Mouse (Mus musculus) thymus, postnatal 4 days (tissue): Measurements from ENCODE around the gene Ywhah.
A peak's percentile ranks its signal among the peaks of the same experiment; 100 is the strongest.

ENCODE experiments used
- DNase-seq: peaks from one replicate; pipeline ENCODE4 v3.0.0; 2021

The Ywhah gene

GRCm38 (mm10) chr5:33018561-33019425 is at the start of gene Ywhah:
Gene Ywhah, plus strand, starts transcription at chr5:33018816.
- peak; percentile 98 for DNase-seq

DNA sequence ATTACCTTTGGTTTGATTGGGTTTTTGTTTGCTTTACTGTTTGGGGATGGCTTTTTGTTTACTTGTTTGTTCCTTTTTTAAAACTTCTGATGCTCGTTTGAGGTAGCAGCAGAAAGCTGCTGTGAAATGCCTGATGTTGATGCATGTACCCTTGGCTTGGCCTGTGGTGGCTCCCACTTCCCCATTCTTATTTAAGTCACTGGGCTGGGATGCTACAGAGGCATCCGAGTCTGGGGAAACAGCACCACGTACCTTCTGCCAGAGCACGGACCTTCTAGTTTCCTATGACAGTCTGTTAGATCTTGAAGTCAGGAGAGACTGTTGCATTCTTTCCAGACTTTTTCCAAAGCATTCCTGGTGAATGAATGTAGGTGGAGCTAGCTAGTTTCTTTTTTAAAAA is 42.1 kb upstream of the Ywhah start:
- DNase-seq, result no peak

DNA sequence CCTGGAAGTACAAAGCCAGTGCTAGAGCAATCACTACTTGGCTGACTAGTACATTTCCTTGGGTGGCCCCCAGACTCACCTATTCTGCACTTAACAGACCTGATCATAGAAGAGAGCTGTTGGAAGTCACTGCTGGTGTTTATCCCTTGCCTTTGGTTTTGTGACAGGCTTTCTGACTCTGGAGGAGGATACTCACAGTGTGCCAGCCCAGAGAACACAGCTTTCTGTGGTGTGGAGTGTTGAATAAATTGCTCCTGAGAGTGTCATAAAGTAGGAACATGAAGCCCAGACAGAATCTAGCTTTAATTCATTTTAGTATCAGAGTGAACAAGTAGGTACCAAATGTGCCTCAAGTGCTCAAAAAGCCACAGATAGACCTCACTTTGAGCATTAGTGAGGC is 41.4 kb upstream of the Ywhah start:
- no peak for DNase-seq

DNA sequence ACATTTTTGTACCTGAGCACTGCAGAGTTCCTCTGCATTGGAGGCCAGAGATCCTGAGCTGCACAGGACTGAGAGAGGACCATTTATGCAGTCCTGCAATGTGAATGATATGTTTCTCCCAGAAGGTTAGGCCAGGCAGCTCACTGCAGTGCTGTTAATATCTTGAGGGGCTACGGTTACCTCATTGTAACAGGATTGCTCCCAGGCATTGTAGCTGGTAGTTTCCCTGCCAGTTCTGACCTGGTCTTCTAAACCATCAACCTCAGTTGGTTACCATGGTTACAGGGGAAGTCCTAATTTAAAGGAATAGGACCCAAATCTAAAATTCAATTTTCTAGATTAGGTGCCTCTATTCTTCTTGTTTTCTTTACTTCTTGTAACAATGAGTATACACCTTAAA is 33.2 kb upstream of the Ywhah start:
- DNase-seq, result no peak

DNA sequence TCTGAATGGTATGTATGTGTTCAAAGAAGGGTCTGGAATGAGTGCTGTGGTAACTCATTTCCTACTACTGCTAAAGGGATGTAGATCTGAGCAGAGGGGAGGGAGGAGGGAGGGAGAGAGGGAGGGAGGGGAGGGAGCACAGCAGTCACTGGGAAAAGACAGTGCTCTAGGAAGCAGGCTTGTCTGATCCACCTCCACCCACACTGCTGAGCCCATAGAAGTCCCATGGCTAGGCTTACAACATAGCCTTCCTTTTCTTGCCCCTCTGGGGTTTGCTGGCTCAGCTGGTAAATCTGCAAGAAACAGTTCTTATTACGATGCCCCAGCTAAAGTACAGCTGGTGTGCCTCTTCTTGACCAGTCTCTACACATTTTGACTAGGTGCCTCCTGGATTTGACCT is 30.7 kb upstream of the Ywhah start:
- DNase-seq, result no peak

- no peak for DNase-seq
Measured at GRCm38 (mm10) chr5:32989959-32990640, 28.5 kb upstream of the Ywhah start.

DNA sequence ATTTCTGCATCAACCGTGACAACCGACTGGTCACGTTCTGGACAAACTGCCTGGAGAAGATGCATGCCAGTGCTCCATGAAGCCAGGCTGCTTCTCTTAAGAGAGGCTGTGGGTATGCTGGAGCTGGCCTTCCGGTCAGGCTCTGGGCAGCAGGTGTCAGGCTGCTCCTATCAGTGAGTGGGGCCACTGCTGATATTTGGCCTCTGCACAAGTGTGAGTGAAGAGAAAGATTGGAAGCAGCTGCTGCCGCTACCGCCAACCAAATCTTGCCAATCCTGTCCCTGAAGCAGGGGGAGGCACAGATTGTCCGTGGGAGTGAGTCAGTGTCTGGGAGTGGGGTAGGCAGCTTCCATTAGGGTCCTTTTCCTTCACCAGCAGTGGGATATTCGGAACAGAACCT is 27.5 kb upstream of the Ywhah start:
- no peak for DNase-seq

- no peak for DNase-seq
Measured at GRCm38 (mm10) chr5:32994471-32994870, 24.1 kb upstream of the Ywhah start.

GRCm38 (mm10) chr5:32995756-32996155 is 22.9 kb upstream of the Ywhah start:
- no peak for DNase-seq

DNA sequence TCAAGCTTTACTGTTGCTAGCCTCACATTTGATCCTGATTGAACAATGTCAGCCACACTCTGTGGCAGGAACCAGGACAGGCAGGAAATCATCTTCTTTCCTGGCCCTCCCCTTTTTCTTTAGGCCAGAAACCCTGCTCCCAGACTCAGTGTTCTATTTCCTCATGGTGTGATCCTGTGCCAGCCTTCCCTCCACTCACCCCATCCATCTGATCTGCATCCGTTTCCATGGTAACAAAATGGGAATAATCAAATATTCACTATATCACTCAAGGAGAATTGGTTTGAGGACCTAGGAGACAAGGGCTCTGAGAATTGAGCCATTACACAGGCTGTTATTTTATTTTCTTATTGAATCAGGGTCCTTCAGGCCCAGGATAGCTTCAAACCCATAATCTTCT is 22.1 kb upstream of the Ywhah start:
- DNase-seq, result no peak

DNA sequence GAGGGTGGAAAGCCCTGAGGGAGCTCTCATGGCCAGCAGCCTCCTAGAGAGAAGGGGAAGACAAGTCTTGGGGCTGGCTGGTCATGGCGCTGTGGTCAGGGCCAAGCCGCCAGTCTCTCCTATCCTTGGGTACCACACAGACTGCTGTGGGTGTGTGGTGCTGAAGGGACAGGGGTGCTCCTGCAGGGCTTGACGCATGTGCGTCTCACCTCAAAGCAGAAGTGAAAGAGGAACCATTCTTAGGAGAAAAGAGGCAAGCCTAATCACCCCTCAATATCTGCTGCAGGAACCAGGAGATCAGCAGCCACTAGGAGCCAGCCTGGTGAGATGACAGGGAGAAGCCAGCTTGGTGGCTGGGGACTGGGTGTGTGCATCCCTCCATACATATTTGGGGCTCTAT is 20.9 kb upstream of the Ywhah start:
- no peak for DNase-seq

DNA sequence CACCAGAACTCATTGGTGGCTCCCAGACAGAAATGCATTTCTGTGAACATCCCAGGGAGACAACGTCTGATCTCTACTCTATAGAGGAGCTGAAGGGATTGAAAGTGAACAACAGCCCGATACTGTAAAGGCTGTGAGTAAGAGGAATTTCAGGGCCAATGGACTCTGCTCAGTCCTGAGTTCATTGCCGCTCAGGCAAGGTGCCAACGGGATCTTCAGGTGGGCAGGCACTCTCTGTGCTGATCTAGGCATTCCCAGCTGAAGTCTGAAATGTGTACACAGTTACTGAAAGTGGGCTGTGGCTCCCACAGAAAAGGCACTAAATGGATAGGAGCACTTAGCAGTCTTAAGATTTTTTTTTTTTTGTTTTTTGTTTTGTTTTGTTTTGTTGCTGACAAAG is 19.8 kb upstream of the Ywhah start:
- no peak for DNase-seq

DNA sequence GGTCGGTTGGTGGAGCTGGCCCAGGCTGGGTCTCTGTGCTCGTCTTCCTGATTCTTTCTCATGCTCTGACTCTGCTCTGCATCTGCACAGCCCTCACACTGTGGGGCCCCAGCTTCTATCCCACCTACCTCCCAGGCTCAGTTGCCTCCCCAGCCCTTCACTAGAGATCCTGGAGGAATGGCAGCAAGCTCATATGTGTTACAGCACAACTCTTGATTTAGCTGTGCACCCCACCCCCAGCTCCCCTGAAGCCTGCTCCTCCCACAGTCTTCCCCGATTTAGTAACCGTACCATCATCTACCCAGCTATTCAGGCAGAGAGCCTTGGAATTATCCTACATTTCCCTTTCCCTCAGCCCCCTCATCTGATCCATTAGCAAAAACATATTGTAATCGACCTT is 17.5 kb upstream of the Ywhah start:
- no peak for DNase-seq

GRCm38 (mm10) chr5:33002781-33003180 is 15.8 kb upstream of the Ywhah start:
- no peak for DNase-seq

- no peak for DNase-seq
Measured at GRCm38 (mm10) chr5:33003500-33003899, 15.1 kb upstream of the Ywhah start.

- no peak for DNase-seq
Measured at GRCm38 (mm10) chr5:33004110-33004509, 14.5 kb upstream of the Ywhah start.

DNA sequence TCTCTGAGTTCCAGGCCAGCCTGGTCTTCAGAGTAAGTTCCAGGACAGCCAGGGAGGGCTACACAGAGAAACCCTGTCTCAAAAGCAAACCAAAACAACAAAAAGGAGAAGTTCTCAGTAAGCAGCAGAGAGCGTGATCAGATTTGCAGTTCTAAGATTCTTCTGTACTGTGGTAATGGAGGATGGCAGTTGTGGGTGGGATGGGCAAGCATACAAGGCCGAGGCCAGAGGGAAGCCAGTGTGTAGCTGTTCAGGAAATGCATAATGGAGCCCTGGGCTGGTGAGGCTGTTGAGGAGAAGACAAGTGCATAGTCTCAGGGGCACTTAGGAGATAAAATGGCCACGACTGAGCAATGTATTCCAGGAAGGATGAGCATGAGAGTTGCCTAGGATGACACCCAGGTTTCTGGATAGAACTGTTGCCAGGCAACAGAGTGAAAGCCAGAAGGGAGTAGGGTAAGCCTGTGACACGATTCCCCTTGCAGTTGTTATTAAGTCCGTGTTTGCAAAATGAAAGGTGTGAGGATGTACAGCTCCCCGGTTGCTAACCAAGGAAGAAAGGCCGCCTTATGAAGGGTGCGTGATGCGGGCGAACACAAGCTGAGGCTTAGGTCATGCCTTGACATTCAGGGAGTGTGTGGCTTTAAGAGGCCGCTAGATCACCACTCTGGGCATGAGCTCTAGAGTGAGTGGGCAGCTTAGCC is 13.0 kb upstream of the Ywhah start:
- no peak for DNase-seq

- no peak for DNase-seq
Measured at GRCm38 (mm10) chr5:33006670-33007069, 11.9 kb upstream of the Ywhah start.

GRCm38 (mm10) chr5:33007371-33007770 is 11.2 kb upstream of the Ywhah start:
- DNase-seq, result no peak

- DNase-seq, result no peak
Measured at GRCm38 (mm10) chr5:33009301-33009700, 9.3 kb upstream of the Ywhah start.

- no peak for DNase-seq
Measured at GRCm38 (mm10) chr5:33009818-33010812, 8.5 kb upstream of the Ywhah start.
